Mouse (Mus musculus): ENCODE results near the gene Fam193a. TPM values are rescaled to one million over a fixed set of nuclear protein-coding genes. Genes with fewer than 3 reads are reported as not detected.

Fam193a gene
- total and polyA plus RNA-seq, 2 experiments from 2014 or later = 9.6 to 36.9 TPM

DNA sequence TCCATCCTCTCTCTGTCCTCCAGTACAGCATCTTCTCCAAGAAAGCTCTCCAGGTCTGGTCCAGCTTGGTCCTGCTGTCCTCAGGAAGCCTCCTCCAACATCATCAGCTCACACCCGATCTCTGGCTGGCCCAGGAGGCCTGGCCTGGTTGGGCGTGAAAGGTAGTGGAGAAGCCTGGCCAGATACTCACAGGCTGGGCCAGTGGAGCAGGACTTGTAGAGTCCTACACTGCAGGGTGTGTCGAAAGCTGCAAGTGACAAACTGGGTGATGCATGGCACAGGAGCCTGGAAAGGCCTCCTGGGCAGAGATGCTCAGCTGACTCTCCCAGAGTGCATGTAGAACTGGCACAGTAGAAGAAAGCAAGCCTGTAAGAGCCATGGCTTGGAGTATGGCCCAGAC is 151.6 kb downstream of the Fam193a start:
- no peak overlapping the region for H3K27ac ChIP-seq
- no peak for TF ChIP-seq CTCF (IDR thresholded peaks at IDR 0.05; ENCODE audit: low read depth)
- H3K36me3 ChIP-seq (ENCODE audit: insufficient read depth, low read length) = no peaks in the 10 kb centered on the region
- H3K9me3 ChIP-seq (ENCODE audit: low read length) = no peaks in the 10 kb centered on the region
- no peak for ATAC-seq
- no peak overlapping the region for H3K4me3 ChIP-seq (ENCODE audit: low read length)
- H3K4me1 ChIP-seq (ENCODE audit: insufficient read depth, low read length) = peaks cover 4% of the 10 kb centered on the region; the same call in 1 of the 2 replicates
- DNase-seq (ENCODE audit: low spot score) = no peak
- no peak overlapping the region for H3K4me2 ChIP-seq (ENCODE audit: low read depth, low read length)
- no peaks in the 10 kb centered on the region for H3K27me3 ChIP-seq (ENCODE audit: insufficient read depth, low read length)
- 81% methylated on average over 3 of the region's 3 CpGs for WGBS
- H3K9ac ChIP-seq (replicated peaks; ENCODE audit: low read length) = no peak overlapping the region

DNA sequence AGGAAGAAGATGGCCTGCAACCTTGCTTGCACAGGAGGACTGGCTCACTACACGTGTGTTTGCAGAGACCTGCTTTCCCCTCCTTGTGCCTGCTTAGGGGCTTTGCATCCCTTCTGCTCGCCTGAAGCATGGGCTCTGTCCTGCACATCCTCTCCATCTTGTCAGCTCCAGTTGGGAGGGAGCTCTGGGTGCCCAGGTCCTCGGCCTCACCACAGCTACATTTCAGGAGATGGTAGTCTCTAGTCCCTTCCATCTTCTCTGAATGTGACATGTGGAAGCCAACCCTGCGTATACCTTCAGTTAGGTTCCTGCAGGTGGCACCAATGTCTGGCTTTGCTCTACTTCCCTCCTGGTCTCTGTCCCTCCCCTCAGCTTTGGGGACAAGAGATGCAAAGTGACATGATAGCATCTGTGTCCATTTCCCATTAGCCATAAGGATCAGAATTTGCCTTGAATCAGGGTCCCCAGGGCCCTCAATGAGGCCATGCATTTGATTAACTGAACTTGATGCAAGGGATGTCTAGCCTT is 154.3 kb downstream of the Fam193a start:
- Histone ChIP-seq H3K9me3 (ENCODE audit: low read length) (no peaks in the 10 kb centered on the region), H3K4me3 (ENCODE audit: low read length) (no peak overlapping the region), H3K27ac (no peak overlapping the region), H3K4me1 (ENCODE audit: insufficient read depth, low read length) (peaks cover 4% of the 10 kb centered on the region; the same call in 1 of the 2 replicates), H3K4me2 (ENCODE audit: low read depth, low read length) (no peak overlapping the region), H3K27me3 (ENCODE audit: insufficient read depth, low read length) (no peaks in the 10 kb centered on the region), H3K9ac (replicated peaks; ENCODE audit: low read length) (no peak overlapping the region), H3K36me3 (ENCODE audit: insufficient read depth, low read length) (no peaks in the 10 kb centered on the region)
- peak; percentile 24; the same call in 1 of the 2 replicates for TF ChIP-seq CTCF (IDR thresholded peaks at IDR 0.05; ENCODE audit: low read depth)
- no peak for ATAC-seq
- WGBS = 55% methylated on average over 4 of the region's 4 CpGs
- DNase-seq (ENCODE audit: low spot score) = no peak

DNA sequence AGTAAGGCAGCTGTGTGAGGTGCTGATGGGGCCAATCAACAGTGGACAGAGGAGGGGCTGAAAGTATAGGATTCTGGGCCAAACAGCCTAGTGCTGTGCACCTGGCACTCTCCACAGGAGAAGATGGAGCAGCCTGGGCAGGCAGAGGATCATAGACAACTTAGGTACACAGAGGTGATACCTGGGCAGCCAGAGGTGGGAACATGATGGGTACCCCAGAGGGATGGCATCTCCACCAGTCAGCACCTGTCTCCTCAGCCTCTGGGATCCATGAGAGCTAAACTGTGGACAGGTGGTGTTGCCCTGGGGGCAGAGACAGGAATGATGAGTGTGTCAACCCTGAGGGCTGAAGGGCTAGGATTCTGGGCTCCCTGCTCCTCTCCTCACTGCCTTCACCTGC is 154.8 kb downstream of the Fam193a start:
- no peak for ATAC-seq
- Histone ChIP-seq H3K27me3 (ENCODE audit: insufficient read depth, low read length) (no peaks in the 10 kb centered on the region), H3K4me3 (ENCODE audit: low read length) (no peak overlapping the region)

DNA sequence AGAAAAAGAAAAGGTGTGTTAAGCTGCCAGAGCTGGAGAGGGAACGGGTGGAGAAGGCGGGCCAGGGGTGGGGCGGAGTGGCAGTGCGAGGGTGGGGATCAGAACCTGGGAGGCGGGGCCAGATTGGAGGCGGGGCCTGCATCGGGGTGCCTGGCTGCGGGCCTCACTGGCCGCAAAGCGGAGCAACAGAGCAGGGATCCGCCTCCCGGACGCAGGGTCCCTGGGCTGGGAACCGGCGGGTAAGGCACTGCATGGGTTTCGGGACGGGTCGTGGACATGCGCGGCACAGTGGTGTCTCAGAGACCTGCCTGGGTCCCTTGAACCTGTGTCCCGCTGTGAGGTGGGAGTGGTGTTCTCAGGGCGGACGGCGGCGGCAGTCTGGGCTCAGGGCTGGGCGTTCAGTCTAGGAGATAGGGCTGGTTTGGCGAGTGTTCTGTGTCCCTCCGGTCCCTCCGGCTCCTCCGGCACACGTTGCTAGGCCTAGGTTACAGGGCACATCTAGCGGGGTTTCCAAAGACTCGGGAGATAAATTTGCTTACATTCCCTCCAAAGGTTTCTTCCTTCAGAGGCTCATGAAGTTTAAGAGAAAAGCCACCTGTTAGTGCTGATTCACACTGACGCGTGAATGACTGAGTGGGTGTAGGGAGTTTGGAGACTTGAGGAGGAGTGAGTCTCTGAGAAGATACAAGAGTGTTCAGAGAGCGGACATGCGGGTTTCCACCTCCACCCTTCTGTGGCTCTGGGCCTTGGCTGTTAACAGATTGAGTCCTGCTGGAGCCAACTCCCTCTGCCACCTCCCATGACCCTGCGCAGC is 156.1 kb downstream of the Fam193a start, which contains the start of gene Sh3bp2:
TSS of gene Sh3bp2 (plus strand) at position 176 of the 814 bp plus-strand sequence.
- Histone ChIP-seq H3K4me2 (ENCODE audit: low read depth, low read length) (peak within 1 kb of the TSS; percentile 85), H3K27me3 (ENCODE audit: insufficient read depth, low read length) (no peaks in the 10 kb centered on the region), H3K4me3 (ENCODE audit: low read length) (peak within 1 kb of the TSS; percentile 51), H3K4me1 (ENCODE audit: insufficient read depth, low read length) (peaks cover 4% of the 10 kb centered on the region; the same call in 1 of the 2 replicates), H3K27ac (no peak within 1 kb of the TSS), H3K9ac (replicated peaks; ENCODE audit: low read length) (peak within 1 kb of the TSS; percentile 49), H3K36me3 (ENCODE audit: insufficient read depth, low read length) (no peaks in the 10 kb centered on the region), H3K9me3 (ENCODE audit: low read length) (no peaks in the 10 kb centered on the region)
- WGBS = 4% methylated on average over 36 of the region's 38 CpGs
- DNase-seq (ENCODE audit: low spot score) (peak; percentile 80), ATAC-seq (peak; percentile 88)
- TF ChIP-seq CTCF (IDR thresholded peaks at IDR 0.05; ENCODE audit: low read depth) = no peak; the same call in 1 of the 2 replicates

More for the DNA sequence above, 154.8 kb downstream of the Fam193a start:
- no peak for DNase-seq (ENCODE audit: low spot score)
- Histone ChIP-seq H3K9ac (replicated peaks; ENCODE audit: low read length) (no peak overlapping the region), H3K27ac (no peak overlapping the region), H3K4me1 (ENCODE audit: insufficient read depth, low read length) (peaks cover 4% of the 10 kb centered on the region; the same call in 1 of the 2 replicates), H3K36me3 (ENCODE audit: insufficient read depth, low read length) (no peaks in the 10 kb centered on the region), H3K9me3 (ENCODE audit: low read length) (no peaks in the 10 kb centered on the region), H3K4me2 (ENCODE audit: low read depth, low read length) (no peak overlapping the region)
- no peak for TF ChIP-seq CTCF (IDR thresholded peaks at IDR 0.05; ENCODE audit: low read depth)

DNA sequence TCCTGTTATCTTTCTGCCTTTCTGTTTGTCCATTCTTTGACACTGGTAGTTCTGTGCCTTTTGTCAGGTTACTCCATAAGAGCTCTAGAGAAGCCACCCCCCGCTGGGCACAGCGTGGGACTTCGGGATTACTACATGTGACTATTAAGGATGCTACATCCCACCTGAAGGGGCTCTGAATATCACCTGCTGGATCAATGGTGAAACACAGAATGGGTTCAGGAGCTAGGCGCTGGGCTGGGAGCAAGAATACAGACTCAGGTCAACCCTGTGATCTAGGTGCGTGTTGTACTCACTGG is 156.7 kb downstream of the Fam193a start:
- no peak for ATAC-seq
- Histone ChIP-seq H3K9me3 (ENCODE audit: low read length) (no peaks in the 10 kb centered on the region), H3K4me2 (ENCODE audit: low read depth, low read length) (peak overlapping the region; percentile 85), H3K4me3 (ENCODE audit: low read length) (0 out of 2 replicates have a peak overlapping the region, but pooled peaks have one; percentile 51), H3K4me1 (ENCODE audit: insufficient read depth, low read length) (peaks cover 4% of the 10 kb centered on the region; the same call in 1 of the 2 replicates), H3K9ac (replicated peaks; ENCODE audit: low read length) (no peak overlapping the region), H3K27me3 (ENCODE audit: insufficient read depth, low read length) (no peaks in the 10 kb centered on the region), H3K36me3 (ENCODE audit: insufficient read depth, low read length) (no peaks in the 10 kb centered on the region), H3K27ac (no peak overlapping the region)
- WGBS = 47% methylated on average over 5 of the region's 5 CpGs
- TF ChIP-seq CTCF (IDR thresholded peaks at IDR 0.05; ENCODE audit: low read depth) = no peak
- no peak for DNase-seq (ENCODE audit: low spot score)

DNA sequence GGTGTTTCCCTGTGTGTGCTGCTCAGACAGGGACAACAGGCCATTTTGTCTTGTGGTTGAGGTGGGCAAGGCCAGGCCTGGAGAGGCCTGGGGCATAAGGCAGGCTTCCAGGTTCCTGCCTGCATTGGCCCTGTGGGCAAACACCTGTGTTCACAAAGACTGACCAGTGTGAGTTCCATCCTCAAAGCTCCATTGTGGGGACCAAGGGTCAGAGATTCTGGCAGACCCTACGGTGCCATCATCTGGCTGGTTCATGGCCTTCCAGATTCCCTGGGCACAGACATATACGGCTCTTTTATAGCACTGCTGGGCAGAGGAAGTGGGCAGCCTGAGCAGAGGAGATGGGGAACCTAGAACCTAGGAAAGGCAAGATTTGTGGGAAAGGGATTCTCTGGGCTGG is 157.6 kb downstream of the Fam193a start:
- H3K9me3 ChIP-seq (ENCODE audit: low read length) = no peaks in the 10 kb centered on the region
- H3K27ac ChIP-seq = no peak overlapping the region
- no peak for DNase-seq (ENCODE audit: low spot score)
- TF ChIP-seq CTCF (IDR thresholded peaks at IDR 0.05; ENCODE audit: low read depth) = no peak
- peaks cover 4% of the 10 kb centered on the region; the same call in 1 of the 2 replicates for H3K4me1 ChIP-seq (ENCODE audit: insufficient read depth, low read length)
- H3K9ac ChIP-seq (replicated peaks; ENCODE audit: low read length) = no peak overlapping the region
- H3K36me3 ChIP-seq (ENCODE audit: insufficient read depth, low read length) = no peaks in the 10 kb centered on the region
- WGBS = 87% methylated on average over 2 of the region's 2 CpGs
- ATAC-seq = no peak
- no peaks in the 10 kb centered on the region for H3K27me3 ChIP-seq (ENCODE audit: insufficient read depth, low read length)
- no peak overlapping the region for H3K4me2 ChIP-seq (ENCODE audit: low read depth, low read length)
- H3K4me3 ChIP-seq (ENCODE audit: low read length) = no peak overlapping the region

DNA sequence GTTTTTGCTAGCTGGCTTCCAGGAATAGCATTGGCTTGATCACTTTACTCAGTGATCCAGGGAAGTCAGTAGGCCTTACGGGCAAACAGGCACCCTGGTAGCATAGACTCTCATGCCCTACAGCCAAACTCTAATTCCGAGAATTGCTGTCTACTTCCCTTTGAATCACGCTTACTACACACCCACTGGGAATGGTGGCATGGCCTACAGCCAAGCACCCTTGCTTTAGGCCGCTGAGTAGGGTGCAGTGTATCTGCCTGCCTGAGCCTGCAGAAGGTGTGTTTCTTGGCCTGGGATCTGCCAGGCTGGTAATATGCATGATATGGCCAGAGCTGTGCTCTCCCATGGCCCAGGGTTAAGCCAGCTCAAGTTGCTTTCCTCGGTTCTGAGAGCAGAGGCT is 159.0 kb downstream of the Fam193a start:
- no peak overlapping the region for H3K4me3 ChIP-seq (ENCODE audit: low read length)
- no peak overlapping the region for H3K4me2 ChIP-seq (ENCODE audit: low read depth, low read length)
- no peaks in the 10 kb centered on the region for H3K9me3 ChIP-seq (ENCODE audit: low read length)
- H3K27ac ChIP-seq = no peak overlapping the region
- no peaks in the 10 kb centered on the region for H3K36me3 ChIP-seq (ENCODE audit: insufficient read depth, low read length)
- no peaks in the 10 kb centered on the region for H3K27me3 ChIP-seq (ENCODE audit: insufficient read depth, low read length)
- 79% methylated on average over 5 of the region's 5 CpGs for WGBS
- no peak for TF ChIP-seq CTCF (IDR thresholded peaks at IDR 0.05; ENCODE audit: low read depth)
- DNase-seq (ENCODE audit: low spot score) (no peak), ATAC-seq (no peak)
- H3K9ac ChIP-seq (replicated peaks; ENCODE audit: low read length) = no peak overlapping the region
- peaks cover 4% of the 10 kb centered on the region; the same call in 1 of the 2 replicates for H3K4me1 ChIP-seq (ENCODE audit: insufficient read depth, low read length)
